Mouse (Mus musculus): ENCODE data around the gene Dcdc2c. TPM values are rescaled to one million over a fixed set of nuclear protein-coding genes. Genes with fewer than 3 reads are reported as not detected.

The Dcdc2c gene
- total and polyA plus RNA-seq, 3 experiments: not detected

- H3K27me3 ChIP-seq (replicated peaks): peaks cover 49% of the 10 kb centered on the region
- no peak overlapping the region for H3K4me2 ChIP-seq (ENCODE audit: insufficient read depth, low read depth, poor library complexity, severe bottlenecking)
- no peak overlapping the region for H3K4me3 ChIP-seq (replicated peaks in 1 of 3; ENCODE audit: low read depth in 2 of 3, low read length in 2 of 3, poor library complexity in 1 of 3)
- H3K27ac ChIP-seq (ENCODE audit: insufficient read depth, low read depth): no peak overlapping the region
- no peak overlapping the region for H3K9ac ChIP-seq (ENCODE audit: insufficient read depth, low read depth)
- H3K4me1 ChIP-seq (ENCODE audit: control insufficient read depth in 1 of 2, insufficient read depth in 2 of 2): no peaks in the 10 kb centered on the region; a peak in 2 of 4 replicates
- no peaks in the 10 kb centered on the region for H3K79me2 ChIP-seq (replicated peaks; ENCODE audit: control insufficient read depth, extremely low read depth, insufficient read depth, poor library complexity, severe bottlenecking)
- in situ Hi-C loops (cut with MboI; ENCODE audit: low pct_ligation_motif_present, low pct_unique_long_range_greater_than_20kb, low sequenced_read_pairs) (loop anchor here (25.0 kb wide), 1 partner anchor 522 kb away; no protein-coding TSS in a partner anchor), dilution Hi-C loops (cut with MboI; ENCODE audit: extremely low pct_ligation_motif_present, extremely low pct_unique_long_range_greater_than_20kb, low sequenced_read_pairs) (no loop called here)
- no peak for DNase-seq (ENCODE audit: extremely low read depth)
- TF ChIP-seq UBTF (IDR thresholded peaks at IDR 0.05; ENCODE audit: low read depth, low read length) (no peak), ZKSCAN1 (IDR thresholded peaks at IDR 0.05; ENCODE audit: borderline replicate concordance, low read depth, low read length) (no peak)
- no peaks in the 10 kb centered on the region for H3K9me3 ChIP-seq (replicated peaks; ENCODE audit: low read length)
- H3K36me3 ChIP-seq (replicated peaks in 1 of 2; ENCODE audit: control insufficient read depth in 1 of 2, insufficient read depth in 1 of 2, low read length in 1 of 2): no peaks in the 10 kb centered on the region
Observed at GRCm38 (mm10) chr12:28590428-28590827, 38.2 kb upstream of the Dcdc2c start.

GRCm38 (mm10) chr12:28589090-28589868 lies 37.1 kb upstream of the Dcdc2c start:
- Histone ChIP-seq H3K4me1 (ENCODE audit: control insufficient read depth in 1 of 2, insufficient read depth in 2 of 2) (no peaks in the 10 kb centered on the region; a peak in 2 of 4 replicates), H3K27ac (ENCODE audit: insufficient read depth, low read depth) (no peak overlapping the region), H3K36me3 (replicated peaks in 1 of 2; ENCODE audit: control insufficient read depth in 1 of 2, insufficient read depth in 1 of 2, low read length in 1 of 2) (no peaks in the 10 kb centered on the region), H3K27me3 (replicated peaks) (peaks cover 49% of the 10 kb centered on the region), H3K4me2 (ENCODE audit: insufficient read depth, low read depth, poor library complexity, severe bottlenecking) (peak overlapping the region; percentile 88), H3K4me3 (replicated peaks in 1 of 3; ENCODE audit: low read depth in 2 of 3, low read length in 2 of 3, poor library complexity in 1 of 3) (peak overlapping the region in 1 of 3 experiments; percentile 17), H3K79me2 (replicated peaks; ENCODE audit: control insufficient read depth, extremely low read depth, insufficient read depth, poor library complexity, severe bottlenecking) (no peaks in the 10 kb centered on the region), H3K9ac (ENCODE audit: insufficient read depth, low read depth) (no peak overlapping the region), H3K9me3 (replicated peaks; ENCODE audit: low read length) (no peaks in the 10 kb centered on the region)
- in situ Hi-C loops (cut with MboI; ENCODE audit: low pct_ligation_motif_present, low pct_unique_long_range_greater_than_20kb, low sequenced_read_pairs) (loop anchor here (25.0 kb wide), 1 partner anchor 523 kb away; no protein-coding TSS in a partner anchor), dilution Hi-C loops (cut with MboI; ENCODE audit: extremely low pct_ligation_motif_present, extremely low pct_unique_long_range_greater_than_20kb, low sequenced_read_pairs) (no loop called here)
- DNase-seq (ENCODE audit: extremely low read depth): peak; percentile 87
- no peak for TF ChIP-seq NRF1 (IDR thresholded peaks at IDR 0.05; ENCODE audit: low read depth, low read length)
- no peak for TF ChIP-seq MAFK (IDR thresholded peaks at IDR 0.05; ENCODE audit: insufficient replicate concordance, low read length)
- TF ChIP-seq KAT2A (IDR thresholded peaks at IDR 0.05; ENCODE audit: insufficient replicate concordance, low read length): no peak
- peak; percentile 84 for TF ChIP-seq SMC3 (IDR thresholded peaks at IDR 0.05; ENCODE audit: low read depth, low read length)
- no peak; the same call in 1 of the 2 replicates for TF ChIP-seq IRF4 (IDR thresholded peaks at IDR 0.05; ENCODE audit: low read depth, low read length)
- TF ChIP-seq CTCF (conservative IDR thresholded peaks at IDR 0.05 in 1 of 2, IDR thresholded peaks at IDR 0.05 in 1 of 2; ENCODE audit: low read depth in 2 of 2, low read length in 2 of 2): peak; percentile 41 to 93
- TF ChIP-seq NELFE (IDR thresholded peaks at IDR 0.05; ENCODE audit: low read depth, low read length): no peak
- TF ChIP-seq TCF12 (IDR thresholded peaks at IDR 0.05; ENCODE audit: low read depth, low read length): no peak
- TF ChIP-seq POLR2A (IDR thresholded peaks at IDR 0.05; ENCODE audit: low read depth, low read length): no peak
- 0 out of 2 replicates have a peak, but pooled peaks have one; percentile 33 for TF ChIP-seq ZC3H11A (IDR thresholded peaks at IDR 0.05; ENCODE audit: low read depth, low read length)
- TF ChIP-seq E2F4 (IDR thresholded peaks at IDR 0.05; ENCODE audit: insufficient replicate concordance, low read depth, low read length): no peak
- no peak for TF ChIP-seq SIN3A (IDR thresholded peaks at IDR 0.05; ENCODE audit: low read length)
- no peak for TF ChIP-seq MAZ (IDR thresholded peaks at IDR 0.05; ENCODE audit: low read depth, low read length)
- no peak for TF ChIP-seq MEF2A (IDR thresholded peaks at IDR 0.05; ENCODE audit: borderline replicate concordance, low read depth, low read length)
- no peak for TF ChIP-seq JUN (IDR thresholded peaks at IDR 0.05; ENCODE audit: insufficient read depth, low read depth, low read length)
- peak; percentile 45 for TF ChIP-seq BHLHE40 (IDR thresholded peaks at IDR 0.05; ENCODE audit: low read depth, low read length)
- no peak for TF ChIP-seq UBTF (IDR thresholded peaks at IDR 0.05; ENCODE audit: low read depth, low read length)
- TF ChIP-seq RAD21 (IDR thresholded peaks at IDR 0.05; ENCODE audit: low read depth, low read length): peak; percentile 99
- no peak for TF ChIP-seq MXI1 (IDR thresholded peaks at IDR 0.05; ENCODE audit: low read depth, low read length)
- TF ChIP-seq HCFC1 (IDR thresholded peaks at IDR 0.05; ENCODE audit: low read depth, low read length): no peak
- no peak for TF ChIP-seq ETS1 (conservative IDR thresholded peaks at IDR 0.05; ENCODE audit: low read depth, low read length)
- TF ChIP-seq CHD2 (IDR thresholded peaks at IDR 0.05; ENCODE audit: low read length): no peak
- TF ChIP-seq MAX (IDR thresholded peaks at IDR 0.05; ENCODE audit: low read length): no peak
